Mouse (Mus musculus) testis, adult 2 months (tissue): ENCODE results near the gene Sdk2.

Experiments used
- CTCF ChIP-seq: fragments of 200-500 bp; IDR thresholded peaks from 2 replicates; pipeline ENCODE4 v1.5.1; 2012; ENCODE audit warnings: low read depth, mild to moderate bottlenecking, inconsistent platforms, low read length, moderate library complexity; ENCODE audit not compliant: control insufficient read depth, insufficient read depth, insufficient replicate concordance
- POLR2A ChIP-seq: fragments of 200-500 bp; IDR thresholded peaks from 2 replicates; pipeline ENCODE4 v1.6.1; 2012; ENCODE audit warnings: low read depth, mild to moderate bottlenecking, inconsistent platforms, low read length, moderate library complexity; ENCODE audit not compliant: control insufficient read depth

DNA sequence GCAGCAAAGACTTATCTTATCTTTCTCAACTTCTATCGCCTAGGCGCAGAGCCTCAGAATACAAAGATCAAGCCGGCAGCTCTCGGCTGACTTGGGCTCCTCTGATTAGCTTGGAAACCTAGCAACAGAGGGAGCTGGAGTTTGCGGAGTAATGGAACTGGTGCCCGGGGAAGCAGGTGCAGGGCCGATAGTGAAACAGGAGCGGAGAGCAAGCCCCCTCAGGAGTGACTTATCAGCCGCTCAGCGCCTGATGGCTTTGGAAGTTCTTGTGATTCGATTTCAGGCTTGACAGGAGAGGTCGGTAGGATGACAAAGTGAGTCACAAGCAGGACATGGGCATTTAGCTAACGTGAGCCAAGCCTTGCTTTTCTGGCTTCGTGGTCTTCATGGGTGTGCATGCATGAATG lies 267.8 kb downstream of the Sdk2 start:
- TF ChIP-seq CTCF (no peak), POLR2A (no peak)
